Mouse (Mus musculus) stomach, embryonic 14.5 days (tissue): ENCODE measurements around the gene Cenpa. TPM values are rescaled to one million over a fixed set of nuclear protein-coding genes. Genes with fewer than 3 reads are reported as not detected.
"Not testable (repeated sequence)": the region's sequence is repeated elsewhere in the genome, so short reads cannot be mapped to it uniquely, and the experiment has no call there.

Experiments
- ATAC-seq: fragments of 200-750 bp; cut with Nextera tagmentation; 2 replicates; pipeline ENCODE4 v1.8.0; 2017; ENCODE audit warnings: low read depth, moderate TSS enrichment; ENCODE audit not compliant: insufficient number of reproducible peaks, insufficient read depth, low FRiP score
- H3K27ac ChIP-seq: fragments of 300-500 bp; sonication (generic); 2 replicates; pipeline ENCODE4 v1.5.1; 2014; ENCODE audit warnings: mild to moderate bottlenecking, low read length, moderate library complexity, mixed read lengths
- H3K27me3 ChIP-seq: fragments of 300-500 bp; sonication (generic); 2 replicates; pipeline ENCODE4 v1.6.1; 2014; ENCODE audit warnings: low read length, control low read depth, mixed read lengths; ENCODE audit not compliant: control insufficient read depth, insufficient read depth
- H3K36me3 ChIP-seq: fragments of 300-500 bp; sonication (generic); 2 replicates; pipeline ENCODE4 v1.6.1; 2014; ENCODE audit warnings: mild to moderate bottlenecking, control low read depth, low read length, moderate library complexity, mixed read lengths; ENCODE audit not compliant: control insufficient read depth, insufficient read depth
- H3K4me1 ChIP-seq: fragments of 300-500 bp; sonication (generic); 2 replicates; pipeline ENCODE4 v1.6.1; 2014; ENCODE audit warnings: low read length, control low read depth, mixed read lengths; ENCODE audit not compliant: control insufficient read depth, insufficient read depth
- H3K4me2 ChIP-seq: fragments of 300-500 bp; sonication (generic); replicated peaks from 2 replicates; pipeline ENCODE4 v1.6.1; 2014; ENCODE audit warnings: low read depth, low read length, control low read depth
- H3K4me3 ChIP-seq: fragments of 300-500 bp; sonication (generic); 2 replicates; pipeline ENCODE4 v1.5.1; 2014; ENCODE audit warnings: low read depth, low read length, control low read depth
- H3K9ac ChIP-seq: fragments of 300-500 bp; sonication (generic); replicated peaks from 2 replicates; pipeline ENCODE4 v1.6.1; 2014; ENCODE audit warnings: low read depth, mild to moderate bottlenecking, control low read depth, low read length, moderate library complexity, mixed read lengths
- H3K9me3 ChIP-seq: fragments of 300-500 bp; sonication (generic); 2 replicates; pipeline ENCODE4 v1.6.1; 2016; ENCODE audit warnings: low read depth, low read length, control low read depth; ENCODE audit not compliant: control insufficient read depth
- WGBS: fragments of 180-500 bp; shearing (Covaris S2); extraction: QIAGEN DNeasy Blood & Tissue Kit; methylation state at CpG from one replicate; pipeline ENCODE4 v1.1.7; 2014; 5-methylcytosine and 5-hydroxymethylcytosine counted together
- polyA plus RNA-seq: library from polyadenylated mRNA; unstranded; fragments of >200 nt; fragmentation: Nextera tagmentation; extraction: Ambion mirVana; gene quantifications from 2 replicates; pipeline ENCODE4 v1.2.1, GENCODE M21; 2014

Cenpa gene
- polyA plus RNA-seq, 1 experiment from 2014 or later: 303 TPM

DNA sequence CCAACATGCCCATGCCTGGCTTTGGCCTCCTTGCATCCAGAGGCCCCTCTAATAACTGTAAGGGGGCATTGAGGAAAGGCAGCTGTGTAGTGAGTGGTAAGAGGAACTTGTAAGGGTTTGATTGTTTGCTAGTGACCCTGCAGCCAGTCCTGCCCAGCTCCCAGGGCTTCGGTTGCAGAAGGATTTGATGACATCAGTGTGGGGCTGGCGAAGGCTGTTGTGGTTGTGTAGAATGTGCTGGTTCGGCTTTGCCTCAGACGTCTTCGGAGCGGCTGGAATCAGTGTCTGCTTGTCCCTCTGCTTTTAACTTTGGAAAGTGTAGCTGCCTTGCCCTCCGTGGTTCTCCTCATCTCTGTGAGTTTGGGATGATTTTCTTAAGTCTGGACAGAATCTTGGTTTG is 10.2 kb downstream of the Cenpa start:
- no peak overlapping the region for H3K4me2 ChIP-seq
- no peak overlapping the region for H3K4me3 ChIP-seq
- H3K27me3 ChIP-seq: no peaks in the 10 kb centered on the region
- 82% methylated on average over 7 of the region's 7 CpGs for WGBS
- no peak overlapping the region for H3K27ac ChIP-seq
- H3K4me1 ChIP-seq: no peaks in the 10 kb centered on the region
- no peak overlapping the region for H3K9ac ChIP-seq
- H3K36me3 ChIP-seq: peaks cover 38% of the 10 kb centered on the region
- no peaks in the 10 kb centered on the region for H3K9me3 ChIP-seq
- no peak for ATAC-seq

DNA sequence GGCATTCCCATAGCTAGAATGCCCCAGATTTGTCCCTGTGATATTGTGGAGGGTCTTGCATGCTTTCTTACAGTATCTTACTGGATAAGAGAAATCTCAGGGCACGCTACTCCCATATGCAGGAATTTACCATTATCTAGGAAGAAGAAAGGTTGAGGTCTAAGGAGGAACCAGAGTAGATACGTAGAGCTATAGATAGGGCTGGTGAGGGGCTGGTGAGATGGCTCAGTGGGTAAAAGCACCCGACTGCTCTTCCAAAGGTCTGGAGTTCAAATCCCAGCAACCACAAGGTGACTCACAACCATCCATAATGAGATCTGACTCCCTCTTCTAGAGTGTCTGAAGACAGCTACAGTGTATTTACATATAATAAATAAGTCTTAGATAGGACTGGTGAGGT is 11.5 kb downstream of the Cenpa start:
- not testable (repeated sequence) for ATAC-seq, H3K27ac ChIP-seq, H3K4me2 ChIP-seq, H3K4me3 ChIP-seq, H3K27me3 ChIP-seq, H3K4me1 ChIP-seq, H3K9ac ChIP-seq, H3K9me3 ChIP-seq
- 89% methylated on average over 3 of the region's 3 CpGs for WGBS
- peaks cover 26% of the 10 kb centered on the region for H3K36me3 ChIP-seq

DNA sequence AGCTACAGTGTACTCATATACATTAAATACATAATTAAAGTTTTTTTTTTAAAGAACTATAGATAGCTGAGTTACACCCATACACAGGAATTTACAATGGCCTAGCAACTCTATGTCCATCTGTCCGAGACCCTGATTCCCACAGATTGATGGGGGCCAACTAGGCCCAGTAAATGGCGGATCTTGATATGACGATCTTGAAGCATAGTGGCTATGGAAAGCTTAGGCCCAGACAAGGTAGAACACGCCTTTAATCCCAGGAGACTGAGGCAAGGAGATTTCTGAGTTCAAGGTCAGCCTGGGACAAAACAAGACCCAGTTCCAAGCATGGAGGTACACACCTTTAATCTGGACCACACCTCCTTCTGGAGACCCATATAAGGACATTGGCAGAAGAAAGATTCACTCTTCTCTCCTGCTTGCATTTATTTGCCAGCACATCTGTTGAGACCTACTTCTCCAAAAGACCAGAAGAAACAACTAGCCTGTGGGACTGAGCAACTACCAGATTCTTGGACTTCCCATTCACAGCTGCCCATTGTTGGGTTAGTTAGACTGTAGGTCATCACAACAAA is 12.2 kb downstream of the Cenpa start:
- H3K4me2 ChIP-seq: no peak overlapping the region
- WGBS: 93% methylated on average over 4 of the region's 4 CpGs
- no peak for ATAC-seq
- no peaks in the 10 kb centered on the region for H3K9me3 ChIP-seq
- H3K9ac ChIP-seq: no peak overlapping the region
- no peak overlapping the region for H3K4me3 ChIP-seq
- no peaks in the 10 kb centered on the region for H3K4me1 ChIP-seq
- peaks cover 19% of the 10 kb centered on the region for H3K36me3 ChIP-seq
- no peaks in the 10 kb centered on the region for H3K27me3 ChIP-seq
- no peak overlapping the region for H3K27ac ChIP-seq

DNA sequence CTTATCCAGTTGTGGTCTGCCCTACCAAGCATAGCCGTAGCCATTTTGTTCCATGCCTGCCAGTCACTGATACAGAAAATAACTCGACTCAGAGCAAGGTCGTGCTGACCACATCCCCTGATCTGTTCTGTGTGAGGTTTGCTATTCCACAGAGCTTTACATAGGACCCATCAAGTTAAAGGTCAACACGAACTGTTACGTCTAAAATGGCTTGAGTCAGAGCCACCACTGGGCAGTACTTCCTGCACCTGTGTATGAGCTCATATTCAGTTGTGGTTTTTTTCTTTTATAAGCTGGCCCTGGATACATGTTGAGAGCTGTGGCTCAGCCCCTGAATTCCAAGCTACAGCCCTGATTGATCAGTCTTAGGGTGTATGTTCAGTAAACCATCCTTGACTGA is 13.0 kb downstream of the Cenpa start:
- H3K4me3 ChIP-seq: no peak overlapping the region
- H3K36me3 ChIP-seq: peaks cover 12% of the 10 kb centered on the region
- H3K27me3 ChIP-seq: no peaks in the 10 kb centered on the region
- H3K4me1 ChIP-seq: no peaks in the 10 kb centered on the region
- WGBS: 85% methylated on average over 5 of the region's 5 CpGs
- no peak overlapping the region for H3K4me2 ChIP-seq
- ATAC-seq: no peak
- H3K27ac ChIP-seq: no peak overlapping the region
- H3K9me3 ChIP-seq: no peaks in the 10 kb centered on the region
- H3K9ac ChIP-seq: no peak overlapping the region

DNA sequence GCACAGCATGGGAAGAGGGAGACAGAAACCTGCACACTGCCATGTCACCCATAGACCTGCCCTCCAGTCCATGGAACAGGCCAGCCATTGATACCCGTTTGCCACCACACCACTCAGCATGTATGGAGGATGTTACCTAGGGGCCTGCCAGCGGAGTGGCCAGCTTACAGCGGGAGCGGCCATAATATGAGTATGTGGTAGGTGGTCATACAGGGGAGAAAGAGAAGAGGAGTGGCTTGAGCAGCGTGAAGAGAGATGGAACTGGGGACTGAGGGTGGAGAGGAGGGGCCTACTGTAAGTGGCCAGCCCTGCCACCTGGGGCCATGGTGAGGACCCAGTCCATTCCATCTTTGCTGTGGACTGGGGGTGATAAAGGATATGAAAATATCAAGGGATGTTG is 15.4 kb downstream of the Cenpa start:
- ATAC-seq: no peak
- Histone ChIP-seq H3K36me3 (no peaks in the 10 kb centered on the region), H3K27me3 (no peaks in the 10 kb centered on the region), H3K27ac (no peak overlapping the region), H3K4me3 (no peak overlapping the region), H3K9me3 (no peaks in the 10 kb centered on the region), H3K4me1 (no peaks in the 10 kb centered on the region), H3K4me2 (no peak overlapping the region), H3K9ac (no peak overlapping the region)
- 87% methylated on average over 5 of the region's 5 CpGs for WGBS

DNA sequence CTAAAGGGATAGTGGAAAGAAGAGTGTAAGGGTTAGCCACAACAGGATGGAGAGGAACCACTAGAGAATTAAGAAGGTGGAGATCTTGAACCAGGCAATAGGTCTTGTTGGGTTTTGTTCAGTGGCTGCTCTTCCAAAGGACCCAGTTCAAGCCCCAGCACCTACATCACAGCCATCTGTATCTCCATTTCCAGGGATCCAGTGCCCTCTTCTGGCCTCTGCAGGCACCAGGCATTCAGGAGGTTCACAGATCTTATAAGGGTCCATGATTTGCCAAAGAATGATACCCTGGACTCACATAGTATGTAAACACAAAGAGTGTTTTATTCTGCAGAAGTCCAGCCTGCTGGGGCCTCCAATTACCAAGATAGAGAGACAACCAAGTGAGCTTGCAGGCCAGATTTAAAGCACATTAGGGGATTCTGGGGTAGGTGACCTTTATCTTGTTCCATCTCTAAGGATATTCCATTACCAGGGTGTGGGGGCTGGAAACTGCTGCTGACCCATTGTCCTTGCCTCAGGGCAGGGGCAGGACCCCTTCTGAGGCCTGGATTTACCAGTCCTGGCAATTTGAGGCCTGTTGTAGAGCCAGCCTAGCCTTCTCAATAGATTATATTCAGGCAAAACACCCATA is 16.5 kb downstream of the Cenpa start:
- Histone ChIP-seq H3K4me3 (no peak overlapping the region), H3K27ac (no peak overlapping the region), H3K4me1 (no peaks in the 10 kb centered on the region), H3K27me3 (no peaks in the 10 kb centered on the region), H3K4me2 (no peak overlapping the region), H3K36me3 (no peaks in the 10 kb centered on the region), H3K9ac (no peak overlapping the region), H3K9me3 (no peaks in the 10 kb centered on the region)
- no peak for ATAC-seq

DNA sequence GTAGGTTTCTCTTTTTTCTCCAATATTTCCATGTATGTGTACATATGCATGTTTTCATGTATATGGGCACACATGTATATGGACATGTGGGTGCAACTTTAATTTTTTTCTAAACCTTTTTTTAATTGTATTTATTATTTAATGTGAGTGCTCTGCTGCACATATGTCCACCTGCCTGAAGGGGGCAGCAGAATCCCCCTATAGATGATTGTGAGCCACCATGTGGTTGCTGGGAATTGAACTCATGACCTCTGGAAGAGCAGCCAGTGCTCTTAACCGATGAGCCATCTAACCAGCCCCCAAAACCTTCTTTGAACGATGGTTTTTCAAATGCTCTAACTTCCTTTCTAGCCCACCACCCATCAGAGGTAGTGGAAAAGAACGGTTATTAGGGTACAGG is 17.4 kb downstream of the Cenpa start:
- H3K27ac ChIP-seq: no peak overlapping the region
- H3K9ac ChIP-seq: no peak overlapping the region
- WGBS: 68% methylated on average over 3 of the region's 3 CpGs
- no peaks in the 10 kb centered on the region for H3K9me3 ChIP-seq
- no peak overlapping the region for H3K4me3 ChIP-seq
- no peaks in the 10 kb centered on the region for H3K4me1 ChIP-seq
- no peaks in the 10 kb centered on the region for H3K36me3 ChIP-seq
- H3K4me2 ChIP-seq: no peak overlapping the region
- no peak for ATAC-seq
- no peaks in the 10 kb centered on the region for H3K27me3 ChIP-seq

DNA sequence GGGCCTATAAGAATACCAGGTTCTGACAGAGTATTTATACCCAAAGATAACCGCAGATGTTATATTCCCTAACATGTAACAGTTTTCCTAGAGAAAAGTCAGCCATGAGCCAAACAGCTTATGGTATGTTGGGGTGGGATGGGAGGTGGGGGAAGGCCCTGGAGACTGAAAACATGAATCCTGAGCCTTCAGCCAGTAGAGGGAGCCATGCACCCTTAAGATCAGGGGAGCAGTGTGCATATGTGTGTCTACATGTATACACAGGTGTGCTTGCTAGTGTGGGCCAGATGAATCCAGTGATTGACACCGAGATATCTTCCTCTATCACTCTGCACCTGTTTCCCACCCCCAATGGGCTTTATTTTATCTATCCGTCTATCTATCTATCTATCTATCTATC is 20.2 kb downstream of the Cenpa start:
- H3K4me2 ChIP-seq: no peak overlapping the region
- no peak for ATAC-seq
- no peaks in the 10 kb centered on the region for H3K27me3 ChIP-seq
- 62% methylated on average over 3 of the region's 3 CpGs for WGBS
- H3K4me1 ChIP-seq: no peaks in the 10 kb centered on the region
- H3K9ac ChIP-seq: no peak overlapping the region
- no peak overlapping the region for H3K27ac ChIP-seq
- H3K4me3 ChIP-seq: no peak overlapping the region
- no peaks in the 10 kb centered on the region for H3K9me3 ChIP-seq
- no peaks in the 10 kb centered on the region for H3K36me3 ChIP-seq
